Comparison of ENCODE assay signal across 8 mouse cellular contexts in the genomic region with DNA sequence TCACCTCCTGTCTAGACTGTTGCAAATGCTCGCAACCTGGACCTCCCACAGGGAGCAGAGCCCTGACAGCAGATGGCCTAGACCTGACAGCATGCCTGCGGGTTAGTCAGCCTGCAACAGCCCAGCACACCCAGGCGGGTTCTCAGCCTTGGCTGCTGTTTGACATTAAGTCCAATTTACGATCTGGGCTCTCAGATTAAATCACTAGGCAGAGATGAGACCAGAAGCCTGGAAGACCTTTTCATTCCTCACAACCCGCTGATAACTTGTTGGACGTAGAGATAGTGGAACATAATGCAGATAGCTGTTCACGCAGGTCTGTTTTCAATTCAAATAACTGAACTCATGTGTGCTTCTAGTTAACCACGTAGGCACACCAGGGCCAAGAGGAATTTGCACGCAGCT.
DNase-seq lines count a peak whose midpoint lies in the region; ATAC-seq lines count a peak whose summit lies in the region.
"Had no signal": no experiment of that assay in that cellular context is flagged by ENCODE, and none has a peak within 500 bp of the region (broad histone marks: within the 10 kb centered on the region; RNA-seq: fewer than 3 reads in every experiment).

No protein-coding gene starts in this region.

- H3K9me3 ChIP-seq in embryonic facial prominence, embryonic 11.5 days (replicated peaks; ENCODE audit: control insufficient read depth, low read length): no peaks in the 10 kb centered on the region

- no peak overlapping the region for H3K9ac ChIP-seq in embryonic facial prominence, embryonic 11.5 days (replicated peaks; ENCODE audit: low read length)

- 36% methylated on average over 9 of the region's 9 CpGs for WGBS in embryonic facial prominence, embryonic 11.5 days

- no peaks in the 10 kb centered on the region for H3K27me3 ChIP-seq in embryonic facial prominence, embryonic 11.5 days (ENCODE audit: control insufficient read depth, insufficient read depth, low read length)

- H3K4me3 ChIP-seq in embryonic facial prominence, embryonic 11.5 days (ENCODE audit: low read depth, low read length): no peak overlapping the region
- H3K4me3 ChIP-seq: heart, adult 2 months had no signal

- H3K4me1 ChIP-seq in embryonic facial prominence, embryonic 11.5 days (ENCODE audit: control insufficient read depth, insufficient read depth, low read length): no peaks in the 10 kb centered on the region

- no peaks in the 10 kb centered on the region for H3K36me3 ChIP-seq in embryonic facial prominence, embryonic 11.5 days (replicated peaks; ENCODE audit: control insufficient read depth, insufficient read depth, low read depth, low read length)

- DNase-seq in urinary bladder, postnatal 14 days (ENCODE audit: low spot score): peak; percentile 46
- no peak for DNase-seq in urinary bladder, postnatal 10 days (ENCODE audit: low spot score)
- peak; percentile 68 for DNase-seq in embryonic facial prominence, embryonic 11.5 days (ENCODE audit: low spot score)
- peak; percentile 47 to 66 for DNase-seq in kidney, postnatal 4 days
- DNase-seq in yolk sac, embryonic 10.5 days (ENCODE audit: low spot score): peak; percentile 44
- no peak for DNase-seq in right cerebral cortex, adult 18-20 months
- no peak for DNase-seq in thymus, postnatal 14 days

- H3K4me2 ChIP-seq in embryonic facial prominence, embryonic 11.5 days (ENCODE audit: low read depth, low read length): no peak overlapping the region

- peak; percentile 62 for ATAC-seq in embryonic facial prominence, embryonic 11.5 days (replicated peaks; ENCODE audit: insufficient number of reproducible peaks, low FRiP score, low TSS enrichment, low read depth)

- no peak overlapping the region for H3K27ac ChIP-seq in embryonic facial prominence, embryonic 11.5 days (replicated peaks; ENCODE audit: low read depth, low read length)
- H3K27ac ChIP-seq: heart, adult 2 months had no signal

Comparison
In these comparisons a context has a peak if more than half of its experiments do, and no peak if none do; other contexts are left out.
1. DNase-seq: peak in urinary bladder, postnatal 14 days (single experiment), embryonic facial prominence, embryonic 11.5 days (single experiment), kidney, postnatal 4 days (2 of 2) and yolk sac, embryonic 10.5 days (single experiment); none in urinary bladder, postnatal 10 days (single experiment), right cerebral cortex, adult 18-20 months (single experiment) and thymus, postnatal 14 days (single experiment).